Mouse (Mus musculus) neural tube, embryonic 14.5 days (tissue): ENCODE measurements around the gene Tyk2. TPM values are rescaled to one million over a fixed set of nuclear protein-coding genes. Genes with fewer than 3 reads are reported as not detected.

ENCODE experiments used
- ATAC-seq: fragments of 200-750 bp; cut with Nextera tagmentation; 2 replicates; pipeline ENCODE4 v1.8.0; 2017; ENCODE audit warnings: low read depth, mild to moderate bottlenecking, moderate TSS enrichment, moderate library complexity
- H3K27ac ChIP-seq: fragments of 300-500 bp; sonication (generic); 2 replicates; pipeline ENCODE4 v1.5.1; 2014; ENCODE audit warnings: low read depth, mild to moderate bottlenecking, control low read depth, low read length, moderate library complexity, mixed read lengths
- H3K27me3 ChIP-seq: fragments of 300-500 bp; sonication (generic); 2 replicates; pipeline ENCODE4 v1.6.1; 2014; ENCODE audit warnings: low read length; ENCODE audit not compliant: control insufficient read depth, insufficient read depth
- H3K36me3 ChIP-seq: fragments of 300-500 bp; sonication (generic); 2 replicates; pipeline ENCODE4 v1.6.1; 2014; ENCODE audit warnings: low read length, mixed read lengths; ENCODE audit not compliant: control insufficient read depth, insufficient read depth
- H3K4me1 ChIP-seq: fragments of 300-500 bp; sonication (generic); 2 replicates; pipeline ENCODE4 v1.6.1; 2014; ENCODE audit warnings: low read length; ENCODE audit not compliant: control insufficient read depth, insufficient read depth
- H3K4me2 ChIP-seq: fragments of 300-500 bp; sonication (generic); 2 replicates; pipeline ENCODE4 v1.6.1; 2014; ENCODE audit warnings: mild to moderate bottlenecking, low read depth, low read length, control low read depth
- H3K4me3 ChIP-seq: fragments of 300-500 bp; sonication (generic); 2 replicates; pipeline ENCODE4 v1.5.1; 2014; ENCODE audit warnings: low read depth, low read length, control low read depth, mixed read lengths
- H3K9ac ChIP-seq: fragments of 300-500 bp; sonication (generic); replicated peaks from 2 replicates; pipeline ENCODE4 v1.6.1; 2014; ENCODE audit warnings: low read depth, mild to moderate bottlenecking, control low read depth, low read length, mixed read lengths
- H3K9me3 ChIP-seq: fragments of 300-500 bp; sonication (generic); 2 replicates; pipeline ENCODE4 v1.6.1; 2016; ENCODE audit warnings: low read length; ENCODE audit not compliant: control insufficient read depth
- WGBS: fragments of 180-500 bp; shearing (Covaris S2); extraction: QIAGEN DNeasy Blood & Tissue Kit; methylation state at CpG from one replicate; pipeline ENCODE4 v1.1.7; 2014; 5-methylcytosine and 5-hydroxymethylcytosine counted together
- polyA plus RNA-seq: library from polyadenylated mRNA; unstranded; fragments of >200 nt; fragmentation: Nextera tagmentation; extraction: Ambion mirVana; gene quantifications from 2 replicates; pipeline ENCODE4 v1.2.1, GENCODE M21; 2014

Gene Tyk2
- polyA plus RNA-seq, 1 experiment from 2014 or later, result 7.9 TPM

DNA sequence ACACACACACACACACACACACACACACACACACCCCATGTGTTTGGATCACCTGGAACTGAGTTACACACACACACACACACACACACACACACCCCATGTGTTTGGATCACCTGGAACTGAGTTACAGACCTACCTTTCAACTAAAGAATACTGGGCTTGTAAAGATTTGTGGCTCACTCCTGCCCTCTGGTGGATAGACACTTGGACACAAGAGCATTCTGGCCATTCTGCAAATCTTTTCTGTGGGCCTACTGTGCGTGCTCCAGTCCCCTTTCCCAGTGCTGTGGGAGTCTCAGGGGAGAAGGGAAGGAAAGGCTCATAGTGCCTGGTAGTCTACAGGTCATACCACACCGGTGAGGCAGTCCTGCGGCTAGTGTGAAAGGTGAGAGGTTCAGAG is 6.2 kb upstream of the Tyk2 start:
- ATAC-seq, result 0 out of 2 replicates have a peak, but pooled peaks have one; percentile 28
- no peaks in the 10 kb centered on the region for H3K4me1 ChIP-seq
- no peaks in the 10 kb centered on the region for H3K27me3 ChIP-seq
- no peak overlapping the region for H3K4me2 ChIP-seq
- H3K27ac ChIP-seq, result no peak overlapping the region
- H3K4me3 ChIP-seq, result no peak overlapping the region
- H3K9me3 ChIP-seq, result no peaks in the 10 kb centered on the region
- no peak overlapping the region for H3K9ac ChIP-seq
- WGBS, result 54% methylated on average over 3 of the region's 3 CpGs
- H3K36me3 ChIP-seq, result peaks cover 34% of the 10 kb centered on the region

DNA sequence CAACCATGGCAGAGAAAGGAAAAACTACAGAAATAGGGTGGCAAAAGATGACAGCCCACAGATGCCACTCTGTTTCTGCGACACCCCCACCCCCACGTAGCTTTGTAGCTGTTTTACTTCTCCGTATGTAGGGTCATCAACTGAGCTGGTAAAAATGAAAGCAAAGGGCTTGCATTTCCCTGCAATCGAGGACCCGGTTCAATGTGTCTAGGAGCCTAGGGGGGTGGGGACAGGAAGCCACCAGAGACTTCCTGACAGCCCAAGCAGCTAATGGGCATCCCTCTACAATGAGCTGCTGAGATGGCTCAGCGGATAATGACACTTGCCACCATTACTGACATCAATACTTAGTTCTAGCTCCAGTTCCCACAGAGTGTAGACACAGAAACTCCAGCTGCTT is 5.4 kb upstream of the Tyk2 start:
- 80% methylated on average over 6 of the region's 6 CpGs for WGBS
- no peaks in the 10 kb centered on the region for H3K4me1 ChIP-seq
- peaks cover 27% of the 10 kb centered on the region for H3K36me3 ChIP-seq
- no peak overlapping the region for H3K9ac ChIP-seq
- no peak for ATAC-seq
- no peaks in the 10 kb centered on the region for H3K9me3 ChIP-seq
- no peaks in the 10 kb centered on the region for H3K27me3 ChIP-seq
- H3K27ac ChIP-seq, result no peak overlapping the region
- H3K4me2 ChIP-seq, result no peak overlapping the region
- no peak overlapping the region for H3K4me3 ChIP-seq

DNA sequence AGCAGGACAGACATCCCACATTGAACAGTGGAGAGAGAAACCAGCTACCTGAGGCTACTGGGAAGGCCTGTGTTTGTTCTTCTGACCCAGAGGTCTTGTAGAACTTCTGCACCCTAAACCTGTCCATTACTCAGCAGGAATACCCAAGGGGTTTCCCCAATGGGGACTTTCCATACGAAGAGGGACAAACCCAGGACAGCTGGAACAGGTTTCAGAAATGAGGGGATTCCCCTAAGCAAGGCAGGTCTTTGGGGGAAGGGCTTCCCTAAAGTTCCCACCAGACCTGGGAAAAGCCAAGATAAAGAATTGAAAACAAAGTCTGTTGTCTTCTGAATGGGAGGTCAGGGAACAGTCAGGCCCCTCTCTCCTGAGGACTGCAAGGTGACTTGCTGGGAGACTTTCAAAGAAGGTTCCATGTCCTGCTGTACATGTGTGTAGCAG is 4.9 kb upstream of the Tyk2 start:
- ATAC-seq, result no peak
- Histone ChIP-seq H3K27ac (no peak overlapping the region), H3K9ac (no peak overlapping the region), H3K4me2 (no peak overlapping the region), H3K4me3 (no peak overlapping the region), H3K4me1 (no peaks in the 10 kb centered on the region), H3K27me3 (no peaks in the 10 kb centered on the region), H3K36me3 (peaks cover 24% of the 10 kb centered on the region), H3K9me3 (no peaks in the 10 kb centered on the region)
- 75% methylated on average over 1 of the region's 1 CpGs for WGBS

DNA sequence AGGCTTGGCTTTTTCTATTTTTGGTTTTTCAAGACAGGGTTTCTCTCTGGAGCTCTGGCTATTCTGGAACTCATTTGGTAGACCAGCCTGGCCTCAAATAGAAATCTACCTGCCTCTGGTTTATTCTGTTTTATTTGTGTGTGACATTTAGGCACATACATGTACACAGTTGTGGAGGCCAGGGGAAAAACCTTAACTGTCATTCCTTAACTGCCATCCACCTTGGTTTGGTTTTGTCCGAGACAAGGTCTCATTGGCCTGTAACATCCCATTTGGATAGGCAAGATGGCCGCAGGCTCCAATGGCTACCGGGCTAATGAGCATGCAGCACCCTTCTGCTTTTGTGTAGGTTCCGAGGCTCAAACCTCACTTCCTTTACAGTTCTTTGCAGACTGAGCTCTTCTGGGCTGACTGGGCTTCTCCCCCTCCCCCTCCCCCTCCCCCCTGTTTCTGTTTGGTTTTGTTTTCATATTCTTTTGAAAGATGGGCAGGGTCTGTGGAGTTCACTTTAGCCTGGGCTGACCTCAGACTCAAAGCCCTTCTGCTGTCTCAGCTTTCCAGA is 4.4 kb upstream of the Tyk2 start:
- H3K9ac ChIP-seq, result no peak overlapping the region
- H3K36me3 ChIP-seq, result peaks cover 18% of the 10 kb centered on the region
- H3K27ac ChIP-seq, result no peak overlapping the region
- H3K4me2 ChIP-seq, result no peak overlapping the region
- no peak for ATAC-seq
- H3K9me3 ChIP-seq, result no peaks in the 10 kb centered on the region
- WGBS, result 83% methylated on average over 4 of the region's 4 CpGs
- no peaks in the 10 kb centered on the region for H3K27me3 ChIP-seq
- peaks cover 4% of the 10 kb centered on the region for H3K4me1 ChIP-seq
- H3K4me3 ChIP-seq, result no peak overlapping the region

DNA sequence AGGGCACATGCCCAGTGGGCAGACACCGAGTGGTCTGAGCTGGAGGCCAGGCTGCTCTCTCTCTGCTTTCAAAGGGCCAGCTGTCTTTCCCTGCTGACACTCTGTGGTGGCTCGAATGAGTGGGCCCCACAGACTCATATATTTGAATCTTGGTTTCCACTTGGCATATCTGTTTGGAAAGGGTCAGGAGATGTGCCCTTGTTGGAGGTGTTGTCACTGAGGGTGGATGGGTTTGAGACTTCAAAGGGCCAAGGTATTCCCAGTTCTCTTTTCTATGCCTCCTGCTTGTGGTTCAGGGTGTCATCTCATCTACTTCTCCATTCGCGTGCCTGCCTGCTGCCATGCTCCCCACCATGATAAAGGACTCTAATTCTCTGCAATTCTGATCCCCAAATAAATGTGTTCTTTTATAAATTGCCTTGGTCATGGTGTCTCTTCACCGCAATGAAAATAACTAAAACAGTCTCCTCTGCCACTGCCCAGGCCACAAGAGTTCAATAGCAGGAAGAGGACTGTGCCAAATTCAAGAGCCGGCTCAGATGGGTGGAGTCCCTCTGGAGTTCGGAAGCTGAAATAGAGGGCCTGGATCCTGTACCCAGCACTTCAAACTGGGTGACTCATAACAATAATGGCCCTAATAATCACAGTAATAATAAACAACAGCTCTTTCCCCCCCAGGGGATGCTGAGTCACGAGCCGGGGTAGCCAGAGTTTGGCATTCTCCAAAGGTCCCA is 3.7 kb upstream of the Tyk2 start:
- no peaks in the 10 kb centered on the region for H3K27me3 ChIP-seq
- H3K4me1 ChIP-seq, result peaks cover 7% of the 10 kb centered on the region
- no peak for ATAC-seq
- no peak overlapping the region for H3K27ac ChIP-seq
- 78% methylated on average over 9 of the region's 9 CpGs for WGBS
- H3K4me2 ChIP-seq, result no peak overlapping the region
- H3K36me3 ChIP-seq, result peaks cover 12% of the 10 kb centered on the region
- no peak overlapping the region for H3K9ac ChIP-seq
- H3K9me3 ChIP-seq, result no peaks in the 10 kb centered on the region
- H3K4me3 ChIP-seq, result no peak overlapping the region

DNA sequence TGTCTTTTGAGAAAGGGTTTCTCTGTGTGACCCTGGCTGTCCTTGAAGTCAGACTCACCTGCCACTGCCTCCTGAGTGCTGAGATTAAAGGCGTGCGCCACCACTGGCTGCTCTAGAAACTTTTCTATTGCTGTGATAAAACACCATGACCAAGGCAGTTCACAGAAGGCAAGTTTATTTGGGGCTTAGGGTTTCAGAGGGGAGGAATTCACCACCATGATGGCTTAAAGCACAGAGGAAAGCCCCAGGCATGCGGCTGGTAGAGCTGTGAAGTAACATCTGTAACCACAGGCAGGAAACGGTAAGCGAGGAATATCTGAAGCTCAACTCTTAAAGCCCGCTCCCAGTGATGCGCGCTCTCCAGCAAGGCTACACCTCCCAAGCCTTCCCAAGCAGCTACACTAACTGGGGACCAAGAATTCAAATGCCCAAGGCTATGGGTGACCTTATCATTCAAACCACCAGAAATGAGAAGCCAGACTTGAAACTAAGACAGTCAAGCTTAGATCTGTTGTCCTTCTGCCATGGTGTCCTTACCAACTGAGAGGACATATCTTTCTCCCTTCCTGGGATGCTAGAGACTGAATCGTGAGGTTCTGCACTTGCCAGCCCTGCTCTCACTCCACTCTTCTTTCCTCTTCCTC is 2.1 kb upstream of the Tyk2 start:
- ATAC-seq, result no peak
- H3K27me3 ChIP-seq, result no peaks in the 10 kb centered on the region
- H3K27ac ChIP-seq, result no peak overlapping the region
- H3K36me3 ChIP-seq, result no peaks in the 10 kb centered on the region
- H3K9ac ChIP-seq, result no peak overlapping the region
- no peak overlapping the region for H3K4me3 ChIP-seq
- no peak overlapping the region for H3K4me2 ChIP-seq
- WGBS, result 80% methylated on average over 9 of the region's 9 CpGs
- no peaks in the 10 kb centered on the region for H3K9me3 ChIP-seq
- peaks cover 7% of the 10 kb centered on the region for H3K4me1 ChIP-seq

DNA sequence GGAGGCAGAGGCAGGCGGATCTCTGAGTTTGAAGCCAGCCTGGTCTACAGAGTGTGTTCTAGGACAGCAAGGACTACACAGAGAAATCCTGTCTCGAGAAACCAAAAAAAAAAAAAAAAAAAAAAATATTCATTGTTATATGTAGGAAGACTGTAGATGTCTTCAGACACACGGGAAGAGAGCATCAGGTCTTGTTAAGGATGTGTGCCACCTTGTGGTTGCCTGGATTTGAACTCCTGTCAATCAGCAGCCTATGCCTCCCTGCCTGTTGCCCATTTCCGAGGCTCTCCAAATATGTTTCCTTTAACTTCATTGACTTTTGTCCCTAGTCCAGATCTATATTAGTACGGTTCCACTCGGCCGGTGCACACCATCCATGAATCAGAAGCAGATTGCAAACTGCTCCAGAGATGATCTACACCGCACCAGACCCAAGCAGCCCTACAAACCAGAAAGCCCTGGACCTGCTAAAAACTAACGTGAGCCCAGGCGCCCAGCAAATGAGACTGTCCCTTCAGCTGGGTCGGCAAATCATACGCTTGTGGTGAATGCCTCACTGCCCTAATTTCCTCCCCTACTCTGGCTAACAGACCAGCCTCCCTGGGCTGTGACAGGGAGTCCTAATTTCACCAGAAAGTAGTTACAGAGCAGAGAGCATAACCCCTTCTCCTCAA is 1.2 kb upstream of the Tyk2 start:
- no peak for ATAC-seq
- Histone ChIP-seq H3K27ac (no peak overlapping the region), H3K4me1 (peaks cover 7% of the 10 kb centered on the region), H3K27me3 (no peaks in the 10 kb centered on the region), H3K36me3 (peaks cover 3% of the 10 kb centered on the region; the same call in 1 of the 2 replicates), H3K9me3 (no peaks in the 10 kb centered on the region), H3K4me2 (no peak overlapping the region), H3K4me3 (no peak overlapping the region), H3K9ac (no peak overlapping the region)
- 90% methylated on average over 12 of the region's 12 CpGs for WGBS

DNA sequence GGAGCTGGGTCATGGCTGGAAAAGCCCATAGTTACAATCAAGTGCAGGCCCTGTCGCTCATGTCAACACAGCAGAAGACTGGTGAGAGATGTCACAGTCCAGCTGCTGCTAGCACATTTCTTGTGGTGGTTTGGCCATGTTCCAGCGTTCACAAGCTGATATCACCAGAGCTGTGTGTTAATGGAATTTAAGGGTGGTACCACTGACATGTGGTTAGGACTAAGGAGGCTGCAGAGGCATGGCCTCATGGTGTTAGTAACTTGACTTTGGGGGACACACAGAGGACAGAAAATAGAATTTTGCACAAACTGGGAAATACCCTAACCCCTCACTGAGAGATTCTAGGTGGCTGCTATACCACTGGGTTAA is 4.8 kb downstream of the Tyk2 start:
- Histone ChIP-seq H3K4me2 (no peak overlapping the region), H3K4me3 (no peak overlapping the region), H3K4me1 (peaks cover 7% of the 10 kb centered on the region), H3K9ac (no peak overlapping the region), H3K27ac (no peak overlapping the region), H3K27me3 (no peaks in the 10 kb centered on the region), H3K9me3 (no peaks in the 10 kb centered on the region), H3K36me3 (peaks cover 18% of the 10 kb centered on the region; the same call in 1 of the 2 replicates)
- WGBS, result 87% methylated on average over 2 of the region's 2 CpGs
- no peak for ATAC-seq
